ENCODE assay signal across 13 mouse cellular contexts in the genomic region with DNA sequence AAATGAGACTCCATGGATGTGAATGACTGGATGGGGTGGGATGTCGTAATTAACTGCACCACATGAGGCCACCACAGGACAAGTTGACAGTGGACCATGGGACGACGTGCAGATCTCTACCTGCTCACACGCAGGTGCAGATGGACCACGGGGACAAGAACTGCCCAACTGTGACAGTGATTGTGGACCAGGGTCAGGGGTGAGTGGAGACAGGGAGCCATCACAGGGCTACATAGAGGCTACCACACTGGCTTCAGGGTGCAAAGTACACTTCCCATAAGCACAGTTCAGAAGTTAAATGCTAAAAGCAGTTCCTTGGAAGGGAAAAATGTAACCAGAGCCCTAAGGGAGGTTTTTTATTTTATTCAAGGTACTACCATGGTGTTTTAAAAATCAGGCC. TPM values are rescaled to one million over a fixed set of nuclear protein-coding genes. Genes with fewer than 3 reads are reported as not detected.
"Had no signal": no experiment of that assay in that cellular context is flagged by ENCODE, and none has a peak within 500 bp of the region (broad histone marks: within the 10 kb centered on the region; RNA-seq: fewer than 3 reads in every experiment).

No protein-coding gene starts in this region.

- H3K4me3 ChIP-seq: limb, embryonic 10.5 days; liver, embryonic 12.5 days; lung, embryonic 15.5 days; megakaryocyte, embryonic 14.5 days had no signal

- H3K27ac ChIP-seq: limb, embryonic 10.5 days; liver, embryonic 12.5 days; lung, embryonic 15.5 days; macrophage; stomach, postnatal 0 days had no signal

- ATAC-seq: intestine, embryonic 16.5 days; liver, embryonic 12.5 days; liver, postnatal 0 days had no signal

- DNase-seq: liver, postnatal 0 days; lung, postnatal 14 days; right cerebral cortex, adult 18-20 months; right cerebral cortex, postnatal 25 days; thymus, postnatal 14 days had no signal

- H3K4me2 ChIP-seq: liver, embryonic 12.5 days; lung, embryonic 15.5 days; midbrain, embryonic 11.5 days had no signal

- H3K9me3 ChIP-seq: limb, embryonic 10.5 days; liver, embryonic 12.5 days; lung, embryonic 15.5 days; megakaryocyte, embryonic 14.5 days had no signal

- H3K4me1 ChIP-seq: limb, embryonic 10.5 days had no signal

- H3K27me3 ChIP-seq: liver, embryonic 12.5 days; lung, embryonic 15.5 days; megakaryocyte, embryonic 14.5 days had no signal

- H3K9ac ChIP-seq: liver, embryonic 12.5 days; liver, postnatal 0 days; lung, embryonic 15.5 days had no signal

RNA-seq across cellular contexts. Expression of a gene that starts 44.2 kb away (rescaled TPM):
- polyA plus RNA-seq: macrophage had no signal
